Mouse (Mus musculus): ENCODE measurements around the gene Pdss2.
"Not testable (repeated sequence)": the region's sequence is repeated elsewhere in the genome, so short reads cannot be mapped to it uniquely, and the experiment has no call there.

The Pdss2 gene

GRCm38 (mm10) chr10:43378279-43378678, 157.0 kb downstream of the Pdss2 start:
- DNase-seq = peak; percentile 41

- DNase-seq = no peak
Observed at GRCm38 (mm10) chr10:43378732-43379644, 157.7 kb downstream of the Pdss2 start.

- no peak for DNase-seq
Observed at GRCm38 (mm10) chr10:43382660-43383059, 161.4 kb downstream of the Pdss2 start.

DNA sequence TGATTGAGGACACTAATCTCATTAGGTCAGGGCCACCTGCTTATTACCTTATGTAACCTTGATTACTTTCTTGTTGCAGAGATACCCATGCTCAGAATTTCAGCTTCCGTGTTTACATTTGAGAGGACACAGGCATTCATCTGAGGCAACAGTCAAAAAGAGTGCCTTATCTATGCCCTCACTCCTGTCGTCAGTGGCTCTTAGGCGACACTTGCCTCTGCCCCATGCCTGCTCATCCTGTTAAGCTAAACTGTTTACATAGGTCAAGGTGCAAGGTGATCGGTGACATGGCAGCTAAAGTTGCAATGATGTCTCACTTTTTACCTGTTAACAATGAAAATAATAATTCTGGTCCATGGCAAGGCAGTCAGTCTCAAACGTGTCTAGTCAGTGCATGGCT, 163.3 kb downstream of the Pdss2 start:
- no peak for DNase-seq

DNA sequence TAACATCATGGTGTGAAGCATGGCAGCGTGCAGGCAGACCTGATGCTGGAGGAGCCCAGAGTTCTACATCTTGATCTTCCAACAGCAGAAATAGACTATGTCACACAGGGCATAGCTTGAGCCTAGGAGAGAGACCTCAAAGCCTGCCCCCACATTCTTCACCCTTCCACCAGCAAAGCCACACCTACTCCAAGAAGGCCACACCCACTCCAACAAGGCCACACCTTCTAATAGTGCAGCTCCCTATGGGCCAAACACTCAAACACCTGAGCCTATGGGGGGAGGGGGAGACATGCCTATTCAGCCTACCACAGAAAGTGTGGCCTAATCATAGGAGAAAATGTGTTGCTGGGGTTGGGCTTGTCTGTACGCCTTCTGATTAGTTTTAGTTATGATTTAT, 171.6 kb downstream of the Pdss2 start:
- no peak for DNase-seq

DNA sequence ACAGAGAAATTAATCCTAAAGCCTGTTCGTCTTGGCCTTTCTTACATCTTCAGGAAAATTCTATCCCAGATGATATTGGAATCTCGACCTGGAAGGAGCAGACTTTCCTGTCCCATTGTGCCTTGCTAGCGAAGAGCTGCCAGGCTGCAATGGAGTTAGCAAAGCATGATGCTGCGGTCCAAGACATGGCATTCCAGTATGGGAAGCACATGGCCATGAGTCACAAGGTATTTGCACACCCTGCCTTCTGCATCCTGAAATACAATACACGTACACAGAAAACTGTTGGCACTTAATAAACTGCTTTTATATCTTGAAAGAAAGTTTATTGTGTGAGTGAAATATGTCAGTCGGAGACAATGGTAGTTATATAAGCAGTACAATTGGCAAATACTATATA, 172.5 kb downstream of the Pdss2 start:
- DNase-seq = no peak

DNA sequence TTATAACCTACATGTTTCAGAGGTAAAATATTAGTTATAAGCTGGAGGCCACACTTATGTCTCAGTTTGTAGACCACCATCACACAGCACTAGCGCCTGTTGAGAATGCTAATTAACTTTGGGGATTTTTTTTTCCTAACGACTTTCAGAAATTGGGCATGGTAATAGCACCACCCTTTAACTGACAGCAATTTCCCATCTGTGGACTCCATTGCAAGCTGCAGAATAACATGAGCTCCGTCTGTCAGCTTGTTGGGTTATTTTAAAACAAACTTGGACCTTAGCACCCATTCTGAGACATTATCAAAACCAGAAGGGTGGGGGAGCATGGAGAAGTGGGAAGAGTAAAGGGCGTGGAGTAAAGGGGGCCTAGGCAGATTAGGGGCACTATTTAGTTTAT, 174.5 kb downstream of the Pdss2 start:
- no peak for DNase-seq

- no peak for DNase-seq
Observed at GRCm38 (mm10) chr10:43399596-43400316, 178.5 kb downstream of the Pdss2 start.

DNA sequence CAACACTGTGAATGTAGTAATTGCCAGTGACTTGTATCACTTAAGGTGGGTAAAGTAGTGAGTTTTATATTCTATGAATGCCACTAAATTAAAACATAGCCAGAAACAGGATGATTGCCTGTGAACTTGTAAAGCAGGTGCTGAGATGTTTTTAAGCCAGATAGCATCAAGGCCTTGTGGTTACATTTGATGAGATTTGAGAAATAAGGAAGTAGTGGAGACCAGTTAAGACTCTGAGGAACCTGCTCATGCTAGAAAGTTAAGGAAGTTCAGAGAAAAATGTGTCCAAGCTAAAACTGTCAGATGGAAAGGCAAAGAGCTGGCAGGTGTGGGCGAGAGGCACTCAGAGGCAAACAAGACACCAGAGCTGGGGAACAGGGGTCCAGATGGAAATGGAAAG, 184.8 kb downstream of the Pdss2 start:
- no peak for DNase-seq

- DNase-seq = no peak
Observed at GRCm38 (mm10) chr10:43406885-43407284, 185.6 kb downstream of the Pdss2 start.

DNA sequence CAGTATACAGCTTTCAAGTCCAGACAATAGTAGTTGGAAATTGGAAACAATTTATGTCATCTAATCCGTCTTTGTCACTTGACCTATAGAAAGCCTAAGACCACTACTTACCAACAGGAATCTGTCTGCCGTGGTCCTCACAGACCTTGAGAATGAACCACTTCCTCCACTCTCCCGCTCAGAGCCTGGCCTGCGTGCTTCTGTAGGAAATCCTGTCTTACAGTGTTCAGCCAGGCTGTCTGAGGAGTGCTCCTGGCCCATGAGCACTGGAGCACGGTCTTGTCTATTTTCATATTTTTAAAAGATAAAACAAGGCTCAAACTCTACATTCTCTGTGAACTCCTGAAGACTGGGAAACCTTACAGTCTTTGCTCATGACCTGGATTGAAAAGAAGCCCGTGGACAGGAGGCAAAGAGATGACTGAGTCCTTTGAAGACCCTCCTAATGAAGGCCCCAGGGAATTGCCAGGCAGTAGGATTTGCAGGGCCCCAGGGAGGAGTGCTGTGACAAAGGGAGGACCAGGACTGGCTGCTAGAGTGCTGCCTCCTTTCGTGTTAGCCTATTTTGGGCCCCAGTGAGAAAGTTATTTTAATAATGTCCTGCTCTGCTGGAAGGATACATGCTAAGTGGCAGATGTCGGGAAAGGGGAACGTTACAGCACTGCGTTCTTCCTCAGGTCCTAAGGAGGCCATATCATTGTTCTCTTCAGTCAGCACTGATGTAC, 188.4 kb downstream of the Pdss2 start:
- DNase-seq = no peak

- DNase-seq = not testable (repeated sequence)
Observed at GRCm38 (mm10) chr10:43411164-43411563, 189.9 kb downstream of the Pdss2 start.

- DNase-seq = no peak
Observed at GRCm38 (mm10) chr10:43417346-43417745, 196.1 kb downstream of the Pdss2 start.

DNA sequence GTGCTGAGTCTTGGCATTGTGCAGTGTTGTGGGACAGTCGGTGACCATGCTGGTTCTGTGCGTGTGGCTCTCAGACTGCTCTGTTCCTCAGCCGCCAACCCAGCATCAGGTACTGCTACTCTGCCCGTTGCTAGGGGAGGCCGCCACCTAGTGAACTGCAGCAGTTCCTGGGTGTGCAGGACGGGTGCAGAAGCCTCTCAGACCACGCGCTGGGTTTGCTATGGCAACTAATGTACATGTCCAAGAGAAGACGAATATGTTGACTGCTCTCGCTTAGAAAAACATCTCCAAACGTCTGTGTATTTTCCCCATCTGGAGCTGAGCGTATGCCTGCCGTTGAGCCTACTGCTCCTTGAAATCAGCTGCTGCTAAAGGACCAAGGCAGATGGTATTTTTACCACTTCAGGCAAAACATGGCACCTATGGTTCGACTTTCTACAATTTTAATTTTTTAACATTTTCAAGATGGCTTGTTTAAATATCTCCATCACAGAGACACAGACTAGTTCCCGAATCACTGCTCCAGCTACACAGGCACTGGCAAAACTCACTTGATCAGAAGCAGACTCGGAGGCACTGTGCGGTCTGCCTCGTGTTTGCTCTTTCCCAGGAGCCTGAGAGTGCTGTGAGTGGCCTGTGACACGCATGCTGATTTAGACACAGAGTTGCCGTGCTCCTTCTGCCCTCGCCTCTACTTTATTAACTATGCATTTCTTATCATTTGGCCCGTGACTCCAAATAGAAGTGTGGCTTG, 199.6 kb downstream of the Pdss2 start:
- no peak for DNase-seq

- no peak for DNase-seq
Observed at GRCm38 (mm10) chr10:43422061-43422770, 200.9 kb downstream of the Pdss2 start.

- no peak for DNase-seq
Observed at GRCm38 (mm10) chr10:43424545-43424944, 203.3 kb downstream of the Pdss2 start.

- DNase-seq = no peak
Observed at GRCm38 (mm10) chr10:43430606-43431005, 209.3 kb downstream of the Pdss2 start.

DNA sequence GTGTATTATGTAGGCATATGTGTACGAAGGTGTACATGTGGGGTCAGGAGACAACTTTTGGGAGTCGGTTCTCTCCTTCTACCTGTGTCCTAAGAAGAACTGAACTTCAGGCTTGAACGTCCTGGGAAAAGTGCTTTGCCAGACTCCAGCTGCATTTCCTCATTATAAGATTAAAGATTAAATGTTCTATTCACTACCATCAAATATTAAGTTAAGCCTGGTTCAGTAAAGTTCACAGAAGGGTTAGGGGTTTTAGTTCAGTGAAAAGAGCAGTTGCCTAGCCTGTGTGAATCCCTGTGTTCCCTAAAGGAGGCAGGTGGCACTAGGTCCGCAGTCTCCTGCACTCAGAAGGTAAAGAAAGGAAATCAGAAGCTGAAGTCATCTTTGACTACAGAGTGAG, 213.0 kb downstream of the Pdss2 start:
- DNase-seq = no peak

DNA sequence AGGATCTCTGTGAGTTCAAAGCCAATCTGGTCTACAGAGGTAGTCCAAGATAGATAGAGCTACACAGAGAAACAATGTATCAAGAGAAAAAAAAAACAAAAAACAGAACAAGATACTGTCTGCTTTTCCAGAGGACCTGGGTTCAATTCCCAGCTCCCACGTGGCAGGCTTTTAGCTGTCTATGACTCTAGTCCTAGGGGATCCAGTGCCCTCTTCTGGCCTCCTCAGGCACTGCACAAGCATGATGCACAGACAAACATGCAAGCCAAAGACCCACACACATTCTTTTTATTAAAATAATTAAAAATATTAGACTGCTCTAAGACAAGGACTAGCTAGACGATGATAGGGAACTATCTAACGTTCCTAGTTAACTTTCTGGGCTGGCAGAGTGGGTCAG, 214.5 kb downstream of the Pdss2 start:
- no peak for DNase-seq

GRCm38 (mm10) chr10:43439492-43439941, 218.2 kb downstream of the Pdss2 start:
- no peak for DNase-seq

- no peak for DNase-seq
Observed at GRCm38 (mm10) chr10:43440050-43440449, 218.8 kb downstream of the Pdss2 start.

Data from cerebellum, adult 11 months (tissue).